Mouse (Mus musculus) forebrain, embryonic 12.5 days (tissue): ENCODE measurements around the gene Gm15517. TPM values are rescaled to one million over a fixed set of nuclear protein-coding genes. Genes with fewer than 3 reads are reported as not detected.

Source experiments
- ATAC-seq: fragments of 200-750 bp; cut with Nextera tagmentation; 2 replicates; pipeline ENCODE4 v1.8.0; 2017; ENCODE audit warnings: moderate TSS enrichment; ENCODE audit not compliant: low FRiP score
- H3K27ac ChIP-seq: fragments of 300-500 bp; sonication (generic); 2 replicates; pipeline ENCODE4 v1.5.1; 2016; ENCODE audit warnings: mild to moderate bottlenecking
- H3K27me3 ChIP-seq: fragments of 300-500 bp; sonication (generic); 2 replicates; pipeline ENCODE4 v1.6.1; 2016; ENCODE audit warnings: mild to moderate bottlenecking
- H3K36me3 ChIP-seq: fragments of 300-500 bp; sonication (generic); replicated peaks from 2 replicates; pipeline ENCODE4 v1.6.1; 2016; ENCODE audit warnings: mild to moderate bottlenecking
- H3K4me1 ChIP-seq: fragments of 300-500 bp; sonication (generic); 2 replicates; pipeline ENCODE4 v1.6.1; 2016
- H3K4me2 ChIP-seq: fragments of 300-500 bp; sonication (generic); 2 replicates; pipeline ENCODE4 v1.6.1; 2016; ENCODE audit warnings: mild to moderate bottlenecking, moderate library complexity
- H3K4me3 ChIP-seq: fragments of 300-500 bp; sonication (generic); replicated peaks from 2 replicates; pipeline ENCODE4 v1.5.1; 2016; ENCODE audit warnings: mild to moderate bottlenecking
- H3K9ac ChIP-seq: fragments of 300-500 bp; sonication (generic); 2 replicates; pipeline ENCODE4 v1.6.1; 2016; ENCODE audit warnings: mild to moderate bottlenecking
- H3K9me3 ChIP-seq: fragments of 300-500 bp; sonication (generic); 2 replicates; pipeline ENCODE4 v1.6.1; 2016
- WGBS: fragments of 180-500 bp; shearing (Covaris S2); methylation state at CpG from one replicate; pipeline ENCODE4 v1.1.7; 2016; 5-methylcytosine and 5-hydroxymethylcytosine counted together
- polyA plus RNA-seq: library from polyadenylated mRNA; unstranded; fragments of >200 nt; fragmentation: Nextera tagmentation; extraction: Ambion mirVana; gene quantifications from 2 replicates; pipeline ENCODE4 v1.2.1, GENCODE M21; 2016

The Gm15517 gene
- polyA plus RNA-seq, 1 experiment from 2014 or later = not detected

DNA sequence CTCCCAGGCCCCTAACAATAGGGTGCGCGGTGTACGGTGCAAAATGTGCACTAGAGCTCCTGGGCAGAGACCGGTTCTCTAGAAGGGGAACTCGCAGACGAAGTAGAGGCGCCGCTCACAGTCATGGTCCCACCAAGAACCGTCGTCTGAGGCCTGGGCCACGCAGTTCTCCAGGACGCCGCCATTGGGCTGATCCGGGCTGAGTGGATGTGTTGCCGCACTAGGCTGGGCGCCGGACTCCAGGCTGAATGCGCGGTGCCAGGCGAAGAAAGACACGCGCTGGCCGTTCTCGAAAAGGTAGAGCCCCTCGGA lies 43.2 kb downstream of the Gm15517 start:
- Histone ChIP-seq H3K4me3 (peak overlapping the region; percentile 67), H3K9me3 (no peaks in the 10 kb centered on the region), H3K9ac (peak overlapping the region; percentile 88), H3K36me3 (no peaks in the 10 kb centered on the region), H3K27me3 (peaks cover 31% of the 10 kb centered on the region), H3K27ac (peak overlapping the region; percentile 97), H3K4me1 (peaks cover 18% of the 10 kb centered on the region), H3K4me2 (peak overlapping the region; percentile 76)
- WGBS = under 1% methylated on average over 25 of the region's 25 CpGs
- ATAC-seq = no peak; the same call in 1 of the 2 replicates

DNA sequence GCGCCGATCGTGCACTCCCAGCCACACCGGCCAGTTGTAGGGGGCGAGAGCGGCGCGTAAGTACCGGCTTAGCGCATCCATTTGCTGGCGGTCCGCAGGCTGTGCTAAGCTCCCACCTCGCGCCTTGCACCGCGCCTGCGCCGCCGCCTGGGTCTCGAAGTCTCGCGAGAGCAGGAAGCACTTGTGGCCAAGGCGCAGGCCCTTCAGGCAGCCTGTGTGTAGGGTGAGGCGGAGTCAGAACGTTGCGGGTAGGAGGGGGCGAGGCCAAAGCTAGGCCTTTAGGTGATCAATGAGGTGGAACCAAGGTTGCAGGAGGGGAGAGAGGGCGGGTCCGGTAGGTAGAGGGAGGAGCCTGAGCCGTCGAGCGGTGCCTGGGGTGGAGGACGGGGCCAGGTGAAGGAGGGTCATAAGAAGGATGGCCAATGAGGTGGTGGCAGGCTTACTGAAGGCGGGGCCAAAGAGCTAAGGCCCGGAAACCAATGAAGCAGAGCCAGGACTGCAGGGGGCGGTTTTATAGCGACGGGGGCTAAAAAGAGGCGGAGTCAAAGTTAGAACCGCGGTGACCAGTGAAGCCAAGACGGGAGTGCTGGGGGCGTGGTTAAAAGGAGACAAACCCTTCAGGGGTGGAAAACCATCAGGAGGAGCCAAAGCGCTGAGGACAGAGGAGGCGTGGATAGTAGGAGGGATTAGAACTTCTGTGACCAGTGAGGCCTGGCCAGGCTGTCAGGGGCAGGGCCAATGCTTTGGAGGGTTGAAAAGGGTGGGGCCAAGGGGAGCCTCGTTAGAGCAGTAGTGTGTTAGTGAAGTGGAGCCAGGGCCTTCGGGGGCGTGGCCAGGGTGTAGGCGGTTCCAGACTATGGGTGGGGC lies 43.8 kb downstream of the Gm15517 start:
- WGBS = under 1% methylated on average over 49 of the region's 49 CpGs
- peak; percentile 94 for ATAC-seq
- Histone ChIP-seq H3K27ac (peak overlapping the region; percentile 97), H3K27me3 (peaks cover 32% of the 10 kb centered on the region), H3K9ac (peak overlapping the region; percentile 88), H3K4me1 (peaks cover 22% of the 10 kb centered on the region), H3K4me2 (peak overlapping the region; percentile 76), H3K9me3 (no peaks in the 10 kb centered on the region), H3K4me3 (peak overlapping the region; percentile 67), H3K36me3 (no peaks in the 10 kb centered on the region)

DNA sequence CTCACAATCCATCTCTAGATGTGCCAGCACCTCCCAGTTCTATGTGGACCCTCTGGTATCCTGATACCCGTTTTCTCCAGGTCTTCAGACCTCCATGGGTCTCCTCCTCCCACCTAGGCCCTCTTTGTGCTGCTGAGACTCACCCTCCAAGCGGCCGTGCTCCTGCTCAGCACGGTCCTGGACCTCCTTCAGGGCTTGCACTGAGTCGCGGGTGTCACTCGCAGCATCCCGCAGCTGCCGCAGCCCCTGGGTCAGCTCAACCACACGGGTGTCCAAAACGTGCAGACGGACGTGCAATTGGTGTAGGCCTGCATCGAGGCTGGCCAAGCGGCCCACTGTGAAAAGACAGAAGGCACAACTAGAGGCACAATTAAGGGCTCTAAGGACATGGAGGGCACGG lies 44.4 kb downstream of the Gm15517 start:
- Histone ChIP-seq H3K27me3 (peaks cover 32% of the 10 kb centered on the region), H3K4me1 (peaks cover 28% of the 10 kb centered on the region), H3K4me3 (peak overlapping the region; percentile 67; the same call in 1 of the 2 replicates), H3K4me2 (peak overlapping the region; percentile 76), H3K27ac (peak overlapping the region; percentile 97), H3K9ac (no peak overlapping the region; the same call in 1 of the 2 replicates), H3K36me3 (no peaks in the 10 kb centered on the region), H3K9me3 (no peaks in the 10 kb centered on the region)
- 6% methylated on average over 16 of the region's 16 CpGs for WGBS
- no peak for ATAC-seq

DNA sequence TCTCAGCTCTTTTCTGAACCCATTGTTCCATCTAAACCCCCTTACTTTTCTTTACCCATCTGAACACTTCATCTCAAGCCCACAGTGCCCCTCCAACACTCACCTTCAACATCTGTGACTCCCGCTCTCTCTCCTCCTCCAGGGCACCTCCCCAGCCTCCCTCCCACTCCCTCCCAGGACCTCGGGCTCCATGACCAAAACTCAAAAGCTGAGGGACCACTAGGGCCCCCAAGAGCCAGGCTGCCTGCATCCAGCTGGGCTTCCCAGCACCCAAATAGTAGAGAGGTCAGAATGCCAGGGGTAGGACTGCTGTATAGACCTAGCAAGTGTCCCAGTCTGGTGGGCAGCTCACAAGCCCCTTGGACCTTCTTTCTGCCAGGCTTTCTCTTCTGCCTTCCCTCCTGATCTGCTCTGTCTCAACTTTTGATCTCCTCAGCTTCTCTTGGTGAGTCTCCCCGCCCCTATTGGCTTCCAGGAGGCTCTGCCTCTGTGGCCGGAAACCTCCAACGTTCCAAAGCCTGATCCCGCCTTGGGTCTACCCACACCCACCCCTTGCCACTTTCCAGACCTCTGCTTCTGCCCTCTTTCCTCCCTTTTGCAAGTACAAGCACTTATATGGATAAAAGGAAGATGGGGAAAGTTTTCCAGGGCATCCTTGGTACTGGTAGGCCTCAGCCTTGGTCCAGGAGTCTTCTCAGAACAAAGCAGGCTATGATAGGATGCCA lies 45.4 kb downstream of the Gm15517 start, which contains the start of gene Clec11a:
Gene Clec11a, minus strand, starts transcription at position 387 of the 725 bp plus-strand sequence.
- Histone ChIP-seq H3K4me2 (peak within 1 kb of the TSS; percentile 76), H3K27ac (peak within 1 kb of the TSS; percentile 97), H3K27me3 (peaks cover 32% of the 10 kb centered on the region), H3K9me3 (no peaks in the 10 kb centered on the region), H3K36me3 (no peaks in the 10 kb centered on the region), H3K9ac (peak within 1 kb of the TSS; percentile 12; the same call in 1 of the 2 replicates), H3K4me1 (peaks cover 38% of the 10 kb centered on the region), H3K4me3 (peak within 1 kb of the TSS; percentile 67; the same call in 1 of the 2 replicates)
- WGBS = 57% methylated on average over 6 of the region's 6 CpGs
- ATAC-seq = no peak

DNA sequence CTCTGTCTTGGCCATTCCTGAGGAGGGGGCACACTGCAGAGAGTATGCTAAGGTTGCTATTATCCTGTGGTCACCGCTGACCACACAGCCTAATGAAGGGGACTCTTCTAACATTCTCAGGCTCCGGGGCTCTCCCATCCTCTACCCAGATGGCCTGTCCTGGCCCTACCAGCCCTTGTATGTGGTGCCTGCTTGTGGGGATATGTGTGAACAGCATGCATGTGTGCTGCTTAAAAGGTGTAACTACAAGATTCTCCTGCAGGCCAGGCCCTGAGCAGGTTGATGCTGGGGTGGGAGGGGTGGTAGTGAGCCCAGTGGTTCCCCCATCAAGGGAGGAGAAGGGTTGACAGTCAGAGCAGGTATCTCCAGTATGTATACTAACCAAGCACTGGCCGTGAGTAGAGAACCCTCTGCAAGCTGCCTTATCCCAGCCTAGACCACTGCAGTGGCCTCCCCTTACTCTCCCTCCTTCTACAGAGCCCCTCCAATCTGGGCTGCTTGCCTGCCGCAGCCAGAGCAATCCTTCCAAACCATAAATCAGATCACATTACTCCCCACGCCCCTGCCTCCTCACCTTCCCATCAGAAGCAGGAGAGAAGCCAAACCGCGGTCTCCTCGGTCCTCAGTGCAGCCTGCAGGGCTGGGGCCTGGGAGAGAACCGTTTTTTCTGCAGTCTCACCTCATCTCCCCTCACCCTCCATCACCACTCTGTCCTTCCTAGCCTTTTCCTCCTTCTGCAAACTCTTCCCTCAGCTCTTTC lies 46.2 kb downstream of the Gm15517 start:
- no peaks in the 10 kb centered on the region for H3K9me3 ChIP-seq
- no peak overlapping the region for H3K4me2 ChIP-seq
- H3K9ac ChIP-seq = 0 out of 2 replicates have a peak overlapping the region, but pooled peaks have one; percentile 12
- WGBS = 52% methylated on average over 9 of the region's 9 CpGs
- peak overlapping the region; percentile 53; the same call in 1 of the 2 replicates for H3K27ac ChIP-seq
- peaks cover 32% of the 10 kb centered on the region for H3K27me3 ChIP-seq
- no peak for ATAC-seq
- H3K36me3 ChIP-seq = no peaks in the 10 kb centered on the region
- H3K4me1 ChIP-seq = peaks cover 44% of the 10 kb centered on the region
- no peak overlapping the region for H3K4me3 ChIP-seq

DNA sequence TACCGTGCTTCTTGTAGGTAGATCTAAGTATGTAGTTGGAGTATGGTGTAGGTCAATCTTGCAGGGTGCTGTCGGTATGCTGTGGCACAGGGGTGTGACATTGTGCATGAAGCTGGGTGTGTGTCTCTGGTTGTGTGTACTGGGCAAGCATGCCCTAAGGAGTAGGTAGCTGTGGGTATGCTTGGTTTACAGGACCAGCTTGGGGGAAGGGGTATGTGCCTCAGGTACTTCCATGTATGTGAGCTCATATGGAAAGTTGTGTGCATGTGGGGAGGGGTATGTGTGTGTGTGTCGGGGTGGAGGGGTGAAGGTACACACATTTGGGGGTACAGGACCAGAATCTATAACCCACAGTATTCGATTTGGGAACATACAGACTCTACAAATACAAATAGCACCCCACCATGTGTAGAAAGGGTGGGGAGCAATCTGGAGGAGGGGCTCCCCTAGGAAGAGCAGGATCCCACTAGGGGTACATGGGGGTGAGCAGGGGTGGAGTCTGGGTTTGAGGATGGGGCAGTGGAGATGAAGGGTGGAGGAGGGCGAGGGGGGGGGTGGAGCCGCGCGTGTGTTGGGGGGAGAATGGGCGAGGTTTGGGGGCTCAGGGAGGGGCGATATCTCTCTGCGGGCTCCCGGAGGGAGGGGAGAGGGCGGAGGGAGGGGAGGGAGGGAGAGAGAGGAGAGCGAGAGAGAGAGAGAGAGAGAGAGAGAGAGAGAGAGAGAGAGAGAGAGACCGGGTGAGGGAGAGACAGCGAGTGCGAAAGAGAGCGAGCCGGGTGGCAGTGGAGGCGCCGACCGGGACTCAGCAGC lies 48.4 kb downstream of the Gm15517 start, which contains the start of gene Shank1:
Gene Shank1, plus strand, starts transcription at position 779 of the 810 bp plus-strand sequence.
- H3K27me3 ChIP-seq = peaks cover 32% of the 10 kb centered on the region
- H3K36me3 ChIP-seq = peaks cover 16% of the 10 kb centered on the region
- 15% methylated on average over 15 of the region's 22 CpGs for WGBS
- H3K4me2 ChIP-seq = peak within 1 kb of the TSS; percentile 91
- H3K9ac ChIP-seq = peak within 1 kb of the TSS; percentile 68
- peak within 1 kb of the TSS; percentile 57 for H3K4me3 ChIP-seq
- peaks cover 33% of the 10 kb centered on the region for H3K4me1 ChIP-seq
- ATAC-seq = no peak
- H3K9me3 ChIP-seq = no peaks in the 10 kb centered on the region
- H3K27ac ChIP-seq = peak within 1 kb of the TSS; percentile 74

DNA sequence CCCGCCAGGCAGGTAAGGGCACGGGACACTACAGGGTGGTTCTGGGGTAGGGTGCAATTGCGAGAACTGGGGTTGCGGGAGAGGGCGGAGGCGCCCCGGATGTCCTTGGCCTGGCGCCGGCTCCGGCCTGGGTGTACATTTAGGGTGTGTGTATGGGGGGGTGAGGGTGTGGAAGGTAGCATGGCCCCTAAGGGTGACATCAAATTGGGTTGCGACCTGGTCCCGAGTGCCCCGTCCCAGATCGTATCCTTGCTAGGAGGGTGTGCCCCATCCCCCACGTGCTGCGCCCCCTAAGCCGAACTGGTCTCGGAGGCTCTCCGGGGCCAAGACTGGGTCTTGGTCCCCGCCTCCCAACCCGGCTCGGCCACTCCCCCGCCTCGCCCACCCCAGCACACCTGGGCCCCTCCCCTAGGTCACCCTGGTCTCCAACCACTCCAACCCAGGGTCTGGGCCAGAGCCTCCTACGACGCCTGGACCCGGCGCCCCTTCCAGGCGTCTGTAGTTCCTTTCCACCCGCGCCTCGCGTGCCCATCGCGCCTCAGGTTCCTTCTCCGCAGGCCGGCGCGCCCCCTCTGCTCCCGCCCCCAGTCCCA lies 49.1 kb downstream of the Gm15517 start:
- H3K4me3 ChIP-seq = peak overlapping the region; percentile 57
- WGBS = under 1% methylated on average over 29 of the region's 40 CpGs
- peak; percentile 35 for ATAC-seq

DNA sequence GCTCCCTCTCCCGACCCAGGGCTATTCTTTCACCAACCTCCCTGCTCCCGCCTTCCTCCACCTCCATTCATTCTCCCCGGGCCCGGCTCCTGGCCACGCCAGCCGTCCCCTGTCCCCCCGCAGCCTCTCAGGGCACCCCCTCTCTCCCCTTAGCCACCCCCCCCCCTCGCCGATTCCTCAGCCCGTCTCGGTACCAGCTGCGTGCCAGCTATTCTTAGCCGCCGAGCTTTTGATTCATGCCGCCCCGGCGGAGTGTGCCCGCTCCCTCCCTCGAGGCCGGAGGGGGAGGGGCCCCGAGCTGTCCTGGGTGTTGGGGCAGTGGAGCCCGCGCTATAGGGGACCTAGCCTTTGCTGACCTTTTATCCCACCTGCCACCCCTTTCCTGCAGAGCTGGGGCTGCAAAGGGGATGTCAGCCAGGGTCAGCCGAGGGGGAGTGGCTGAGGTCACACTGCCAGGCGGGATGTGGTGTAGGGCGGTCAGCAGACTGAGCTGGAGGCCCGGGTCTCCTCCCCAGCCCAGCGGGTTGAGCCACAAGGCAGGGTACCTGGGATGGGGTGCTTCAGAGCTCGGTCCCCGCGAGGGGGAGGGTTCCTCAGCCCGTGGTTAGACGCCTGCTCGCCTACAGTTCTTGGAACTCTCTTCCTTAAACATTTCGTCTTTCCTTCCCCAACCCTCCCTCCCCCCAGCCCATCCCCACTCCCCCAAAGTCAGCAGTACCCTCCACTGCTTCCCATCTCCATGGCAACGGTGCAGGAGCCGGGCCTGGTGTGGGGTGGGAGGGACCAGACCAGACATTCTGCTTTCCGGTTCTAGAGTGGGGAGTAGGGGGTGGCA lies 49.8 kb downstream of the Gm15517 start:
- WGBS = under 1% methylated on average over 38 of the region's 38 CpGs
- ATAC-seq = peak; percentile 66
- Histone ChIP-seq H3K4me1 (peaks cover 27% of the 10 kb centered on the region), H3K4me3 (peak overlapping the region; percentile 57), H3K9me3 (no peaks in the 10 kb centered on the region), H3K27ac (peak overlapping the region; percentile 74), H3K4me2 (peak overlapping the region; percentile 91), H3K27me3 (peaks cover 32% of the 10 kb centered on the region), H3K36me3 (peaks cover 22% of the 10 kb centered on the region), H3K9ac (peak overlapping the region; percentile 68)

More for the DNA sequence above, 49.1 kb downstream of the Gm15517 start:
- Histone ChIP-seq H3K27me3 (peaks cover 32% of the 10 kb centered on the region), H3K9me3 (no peaks in the 10 kb centered on the region), H3K9ac (peak overlapping the region; percentile 68), H3K4me2 (peak overlapping the region; percentile 91), H3K27ac (peak overlapping the region; percentile 74), H3K36me3 (peaks cover 19% of the 10 kb centered on the region), H3K4me1 (peaks cover 33% of the 10 kb centered on the region)
